ENCODE assay signal across 9 mouse cellular contexts in the genomic region with DNA sequence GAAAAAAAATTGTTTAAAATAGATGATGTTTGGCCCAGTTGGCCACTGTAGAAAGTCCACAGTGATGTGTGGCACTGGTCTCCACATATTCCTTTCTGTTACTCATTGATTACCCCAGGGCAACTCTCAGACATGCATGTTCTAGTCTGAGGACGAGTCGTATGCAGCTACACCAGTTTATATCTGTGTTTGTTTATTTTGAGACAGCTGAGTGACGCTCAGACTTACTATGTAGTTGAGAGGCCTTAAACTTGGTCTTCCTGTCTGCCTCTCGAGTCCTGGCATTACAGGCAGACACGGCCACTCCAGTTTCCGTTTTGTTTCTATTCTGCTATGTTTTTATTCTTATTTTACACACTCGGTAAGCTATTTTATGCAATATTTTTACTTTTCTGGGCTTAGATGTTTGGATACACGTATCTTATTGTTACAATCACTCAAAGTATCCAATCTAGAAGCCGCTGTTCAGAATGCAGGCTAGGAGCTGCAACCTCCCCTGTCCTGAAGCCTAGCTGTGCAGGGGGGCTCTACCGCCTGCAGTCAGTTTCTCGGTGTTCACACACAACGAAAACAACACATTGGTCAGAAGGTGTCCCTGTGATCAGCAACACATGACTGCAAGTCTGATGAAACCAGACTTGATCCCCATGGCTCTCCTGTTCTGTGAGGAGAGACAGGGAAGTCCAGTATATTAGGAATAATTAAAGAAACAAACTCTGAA. TPM values are rescaled to one million over a fixed set of nuclear protein-coding genes. Genes with fewer than 3 reads are reported as not detected.
DNase-seq lines count a peak whose midpoint lies in the region; ATAC-seq lines count a peak whose summit lies in the region.
"Had no signal": no experiment of that assay in that cellular context is flagged by ENCODE, and none has a peak within 500 bp of the region (broad histone marks: within the 10 kb centered on the region; RNA-seq: fewer than 3 reads in every experiment).

No protein-coding gene starts in this region.

- no peaks in the 10 kb centered on the region for H3K36me3 ChIP-seq in hindbrain, embryonic 15.5 days
- H3K36me3 ChIP-seq in hindbrain, embryonic 12.5 days = no peaks in the 10 kb centered on the region
- H3K36me3 ChIP-seq in midbrain, embryonic 13.5 days = no peaks in the 10 kb centered on the region
- H3K36me3 ChIP-seq in midbrain, embryonic 15.5 days (replicated peaks) = no peaks in the 10 kb centered on the region
- no peaks in the 10 kb centered on the region for H3K36me3 ChIP-seq in forebrain, embryonic 16.5 days (ENCODE audit: control insufficient read depth, insufficient read depth)

- H3K27me3 ChIP-seq in hindbrain, embryonic 15.5 days = no peaks in the 10 kb centered on the region
- H3K27me3 ChIP-seq in hindbrain, embryonic 12.5 days = no peaks in the 10 kb centered on the region
- H3K27me3 ChIP-seq in midbrain, embryonic 13.5 days = no peaks in the 10 kb centered on the region
- no peaks in the 10 kb centered on the region for H3K27me3 ChIP-seq in midbrain, embryonic 15.5 days (replicated peaks)
- H3K27me3 ChIP-seq in forebrain, embryonic 16.5 days (replicated peaks; ENCODE audit: control insufficient read depth, insufficient read depth, low read length) = no peaks in the 10 kb centered on the region
- H3K27me3 ChIP-seq: Patski had no signal

- H3K4me2 ChIP-seq in hindbrain, embryonic 15.5 days = peak overlapping the region; percentile 8; the same call in 1 of the 2 replicates
- H3K4me2 ChIP-seq in hindbrain, embryonic 12.5 days (replicated peaks) = no peak overlapping the region
- H3K4me2 ChIP-seq in midbrain, embryonic 13.5 days (replicated peaks) = 0 out of 2 replicates have a peak overlapping the region, but pooled peaks have one; percentile 14
- H3K4me2 ChIP-seq in midbrain, embryonic 15.5 days = no peak overlapping the region
- peak overlapping the region; percentile 7 for H3K4me2 ChIP-seq in forebrain, embryonic 16.5 days (ENCODE audit: low read length)
- H3K4me2 ChIP-seq: hindbrain, embryonic 14.5 days had no signal

- no peaks in the 10 kb centered on the region for H3K9me3 ChIP-seq in hindbrain, embryonic 15.5 days
- H3K9me3 ChIP-seq in hindbrain, embryonic 12.5 days (replicated peaks) = no peaks in the 10 kb centered on the region
- H3K9me3 ChIP-seq in midbrain, embryonic 13.5 days = no peaks in the 10 kb centered on the region
- H3K9me3 ChIP-seq in midbrain, embryonic 15.5 days = no peaks in the 10 kb centered on the region
- no peaks in the 10 kb centered on the region for H3K9me3 ChIP-seq in forebrain, embryonic 16.5 days (ENCODE audit: control insufficient read depth, low read length)

- H3K4me1 ChIP-seq in hindbrain, embryonic 15.5 days (replicated peaks) = peaks cover 9% of the 10 kb centered on the region
- H3K4me1 ChIP-seq in hindbrain, embryonic 12.5 days = peaks cover 8% of the 10 kb centered on the region
- H3K4me1 ChIP-seq in midbrain, embryonic 13.5 days (replicated peaks) = peaks cover 10% of the 10 kb centered on the region
- H3K4me1 ChIP-seq in midbrain, embryonic 15.5 days = peaks cover 11% of the 10 kb centered on the region
- H3K4me1 ChIP-seq in forebrain, embryonic 16.5 days (replicated peaks; ENCODE audit: control insufficient read depth, insufficient read depth, low read length) = peaks cover 20% of the 10 kb centered on the region

- peak; percentile 34 to 52 for DNase-seq in natural killer cell, adult 2 months (ENCODE audit: low spot score in 2 of 2)
- DNase-seq in left cerebral cortex, postnatal 36 days (ENCODE audit: low spot score in 2 of 2) = no peak

- no peak overlapping the region for H3K9ac ChIP-seq in hindbrain, embryonic 15.5 days
- H3K9ac ChIP-seq in hindbrain, embryonic 12.5 days = no peak overlapping the region
- no peak overlapping the region for H3K9ac ChIP-seq in midbrain, embryonic 13.5 days (replicated peaks)
- H3K9ac ChIP-seq in midbrain, embryonic 15.5 days = no peak overlapping the region
- H3K9ac ChIP-seq in forebrain, embryonic 16.5 days (replicated peaks; ENCODE audit: low read depth, low read length) = no peak overlapping the region
- H3K9ac ChIP-seq: hindbrain, embryonic 14.5 days had no signal

- intact Hi-C loops in left cerebral cortex, postnatal 36 days (cut with DNase I) = no loop called here

- ATAC-seq in hindbrain, embryonic 15.5 days (ENCODE audit: low FRiP score, low read depth) = no peak
- ATAC-seq in hindbrain, embryonic 12.5 days (ENCODE audit: low FRiP score) = no peak
- no peak for ATAC-seq in midbrain, embryonic 13.5 days
- no peak for ATAC-seq in midbrain, embryonic 15.5 days (replicated peaks)
- no peak for ATAC-seq in forebrain, embryonic 16.5 days
- ATAC-seq: Patski had no signal

- no peak overlapping the region for H3K4me3 ChIP-seq in hindbrain, embryonic 15.5 days
- H3K4me3 ChIP-seq in hindbrain, embryonic 12.5 days = no peak overlapping the region
- no peak overlapping the region for H3K4me3 ChIP-seq in midbrain, embryonic 13.5 days (replicated peaks)
- no peak overlapping the region for H3K4me3 ChIP-seq in midbrain, embryonic 15.5 days
- no peak overlapping the region for H3K4me3 ChIP-seq in forebrain, embryonic 16.5 days (replicated peaks; ENCODE audit: low read length)

- 75% methylated on average over 12 of the region's 12 CpGs for WGBS in hindbrain, embryonic 15.5 days
- 73% methylated on average over 12 of the region's 12 CpGs for WGBS in hindbrain, embryonic 12.5 days
- WGBS in midbrain, embryonic 13.5 days = 79% methylated on average over 12 of the region's 12 CpGs
- WGBS in midbrain, embryonic 15.5 days = 79% methylated on average over 12 of the region's 12 CpGs
- 65% methylated on average over 12 of the region's 12 CpGs for WGBS in forebrain, embryonic 16.5 days

- H3K27ac ChIP-seq in hindbrain, embryonic 15.5 days (replicated peaks) = no peak overlapping the region
- H3K27ac ChIP-seq in hindbrain, embryonic 12.5 days = no peak overlapping the region
- no peak overlapping the region for H3K27ac ChIP-seq in midbrain, embryonic 13.5 days
- H3K27ac ChIP-seq in midbrain, embryonic 15.5 days = no peak overlapping the region
- no peak overlapping the region for H3K27ac ChIP-seq in forebrain, embryonic 16.5 days (ENCODE audit: low read length)
- H3K27ac ChIP-seq: hindbrain, embryonic 14.5 days had no signal

RNA-seq across cellular contexts. Expression of gene Cdkn1b, which starts 12.4 kb away (rescaled TPM):
- 17.0 and 21.8 TPM in 2 replicates for polyA plus RNA-seq in hindbrain, embryonic 15.5 days (2015; fragmentation: Nextera tagmentation; extraction: Ambion mirVana)
- polyA plus RNA-seq in hindbrain, embryonic 12.5 days (2016; fragmentation: Nextera tagmentation; extraction: Ambion mirVana) = 24.9 and 25.7 TPM in 2 replicates
- polyA plus RNA-seq in midbrain, embryonic 13.5 days (2015; fragmentation: Nextera tagmentation; extraction: Ambion mirVana) = 33.8 and 35.1 TPM in 2 replicates
- polyA plus RNA-seq in midbrain, embryonic 15.5 days (2015; fragmentation: Nextera tagmentation; extraction: Ambion mirVana) = 24.4 and 25.3 TPM in 2 replicates
- 39.4 and 50.8 TPM in 2 replicates for polyA plus RNA-seq in forebrain, embryonic 16.5 days (2015; fragmentation: Nextera tagmentation; extraction: Ambion mirVana)
- 10 to 100 TPM; 41.5 to 46.0 TPM for total RNA-seq in left cerebral cortex, postnatal 36 days (2021)

RNA-seq across cellular contexts. Expression of gene Gpr19, which starts 34.3 kb away (rescaled TPM):
- polyA plus RNA-seq in hindbrain, embryonic 15.5 days (2015; fragmentation: Nextera tagmentation; extraction: Ambion mirVana) = 34.3 and 34.5 TPM in 2 replicates
- polyA plus RNA-seq in hindbrain, embryonic 12.5 days (2016; fragmentation: Nextera tagmentation; extraction: Ambion mirVana) = 31.3 and 31.8 TPM in 2 replicates
- polyA plus RNA-seq in midbrain, embryonic 13.5 days (2015; fragmentation: Nextera tagmentation; extraction: Ambion mirVana) = 45.0 and 47.9 TPM in 2 replicates
- polyA plus RNA-seq in midbrain, embryonic 15.5 days (2015; fragmentation: Nextera tagmentation; extraction: Ambion mirVana) = 40.1 and 44.0 TPM in 2 replicates
- 44.4 and 48.9 TPM in 2 replicates for polyA plus RNA-seq in forebrain, embryonic 16.5 days (2015; fragmentation: Nextera tagmentation; extraction: Ambion mirVana)
- total RNA-seq in left cerebral cortex, postnatal 36 days (2021) = 10 to 100 TPM; 20.2 to 24.9 TPM

RNA-seq across cellular contexts. Expression of gene Apold1, which starts 48.9 kb away (rescaled TPM):
- polyA plus RNA-seq in hindbrain, embryonic 15.5 days (2015; fragmentation: Nextera tagmentation; extraction: Ambion mirVana) = 3.6 and 4.1 TPM in 2 replicates
- 4.5 TPM in 2 replicates for polyA plus RNA-seq in hindbrain, embryonic 12.5 days (2016; fragmentation: Nextera tagmentation; extraction: Ambion mirVana)
- polyA plus RNA-seq in midbrain, embryonic 13.5 days (2015; fragmentation: Nextera tagmentation; extraction: Ambion mirVana) = 3.0 and 3.7 TPM in 2 replicates
- 3.9 and 4.4 TPM in 2 replicates for polyA plus RNA-seq in midbrain, embryonic 15.5 days (2015; fragmentation: Nextera tagmentation; extraction: Ambion mirVana)
- 4.2 and 4.8 TPM in 2 replicates for polyA plus RNA-seq in forebrain, embryonic 16.5 days (2015; fragmentation: Nextera tagmentation; extraction: Ambion mirVana)
- 1 to 10 TPM; 3.2 to 8.0 TPM for total RNA-seq in left cerebral cortex, postnatal 36 days (2021)

Comparison
In these comparisons a context has a peak if more than half of its experiments do, and no peak if none do; other contexts are left out.
1. H3K4me2 ChIP-seq: peak in hindbrain, embryonic 15.5 days (single experiment), midbrain, embryonic 13.5 days (single experiment) and forebrain, embryonic 16.5 days (single experiment); none in hindbrain, embryonic 12.5 days (single experiment) and midbrain, embryonic 15.5 days (single experiment).
2. DNase-seq: peak in natural killer cell, adult 2 months (2 of 2); none in left cerebral cortex, postnatal 36 days (0 of 2).